Mouse (Mus musculus) liver, postnatal 0 days (tissue): ENCODE results near the gene Castor1. TPM values are rescaled to one million over a fixed set of nuclear protein-coding genes. Genes with fewer than 3 reads are reported as not detected.
A peak's percentile ranks its signal among the peaks of the same experiment; 100 is the strongest.

Experiments
- ATAC-seq: fragments of 200-750 bp; cut with Nextera tagmentation; 2 replicates; pipeline ENCODE4 v1.8.0; 2017; ENCODE audit warnings: mild to moderate bottlenecking, moderate library complexity
- DNase-seq: peaks from one replicate; pipeline ENCODE4 v3.0.0-alpha.2; 2016
- H3K27ac ChIP-seq: fragments of 300-500 bp; sonication (generic); 2 replicates; pipeline ENCODE4 v1.5.1; 2014; ENCODE audit warnings: antibody characterized with exemption, moderate library complexity, mild to moderate bottlenecking, low read depth
- H3K27me3 ChIP-seq: fragments of 300-500 bp; sonication (generic); 2 replicates; pipeline ENCODE4 v1.6.1; 2014; ENCODE audit warnings: low read length, control low read depth, mixed read lengths; ENCODE audit not compliant: insufficient read depth
- H3K36me3 ChIP-seq: fragments of 300-500 bp; sonication (generic); replicated peaks from 2 replicates; pipeline ENCODE4 v1.6.1; 2014; ENCODE audit warnings: mild to moderate bottlenecking, control low read depth, low read length, moderate library complexity, mixed read lengths; ENCODE audit not compliant: insufficient read depth
- H3K4me1 ChIP-seq: fragments of 300-500 bp; sonication (generic); 2 replicates; pipeline ENCODE4 v1.6.1; 2014; ENCODE audit warnings: antibody characterized with exemption, mild to moderate bottlenecking, control low read depth; ENCODE audit not compliant: insufficient read depth
- H3K4me2 ChIP-seq: fragments of 300-500 bp; sonication (generic); 2 replicates; pipeline ENCODE4 v1.6.1; 2014; ENCODE audit warnings: low read depth, mild to moderate bottlenecking, low read length, moderate library complexity, mixed read lengths
- H3K4me3 ChIP-seq: fragments of 300-500 bp; sonication (generic); 2 replicates; pipeline ENCODE4 v1.5.1; 2014; ENCODE audit warnings: low read depth, low read length
- H3K9ac ChIP-seq: fragments of 300-500 bp; sonication (generic); replicated peaks from 2 replicates; pipeline ENCODE4 v1.6.1; 2014; ENCODE audit warnings: mild to moderate bottlenecking, moderate library complexity
- H3K9me3 ChIP-seq: fragments of 300-500 bp; sonication (generic); 2 replicates; pipeline ENCODE4 v1.6.1; 2016; ENCODE audit warnings: mild to moderate bottlenecking, control low read depth, low read length, mixed read lengths
- CTCF ChIP-seq: sonication (generic); IDR thresholded peaks from 2 replicates; pipeline ENCODE4 v1.5.1; 2016; ENCODE audit warnings: antibody characterized with exemption, low read depth
- EP300 ChIP-seq: IDR thresholded peaks from 2 replicates; pipeline ENCODE4 v1.6.1; 2016; ENCODE audit warnings: antibody characterized with exemption, low read depth, mild to moderate bottlenecking
- WGBS: fragments of 180-500 bp; shearing (Covaris S2); extraction: QIAGEN DNeasy Blood & Tissue Kit; methylation state at CpG from one replicate; pipeline ENCODE4 v1.1.7; 2014; ENCODE audit not compliant: insufficient replicate concordance; 5-methylcytosine and 5-hydroxymethylcytosine counted together
- polyA plus RNA-seq: library from polyadenylated mRNA; unstranded; fragments of >200 nt; fragmentation: Nextera tagmentation; extraction: Ambion mirVana; gene quantifications from 2 replicates; pipeline ENCODE4 v1.2.1, GENCODE M21; 2015

Gene Castor1
- polyA plus RNA-seq, 1 experiment from 2014 or later, result 2.0 TPM

- peak overlapping the region; percentile 78 for H3K4me2 ChIP-seq
- peaks cover 43% of the 10 kb centered on the region for H3K27me3 ChIP-seq
- WGBS, result 4% methylated on average over 12 of the region's 13 CpGs
- no peak overlapping the region for H3K27ac ChIP-seq
- H3K36me3 ChIP-seq, result no peaks in the 10 kb centered on the region
- peak overlapping the region; percentile 54 for H3K4me3 ChIP-seq
- H3K9ac ChIP-seq, result no peak overlapping the region
- DNase-seq (no peak), ATAC-seq (no peak)
- peaks cover 12% of the 10 kb centered on the region; the same call in 1 of the 2 replicates for H3K4me1 ChIP-seq
- TF ChIP-seq CTCF (no peak), EP300 (no peak)
- H3K9me3 ChIP-seq, result no peaks in the 10 kb centered on the region
Measured at GRCm38 (mm10) chr11:4267202-4267578, 49.2 kb downstream of the Castor1 start.

GRCm38 (mm10) chr11:4268500-4268899, 50.5 kb downstream of the Castor1 start:
- Histone ChIP-seq H3K4me1 (peaks cover 9% of the 10 kb centered on the region; the same call in 1 of the 2 replicates), H3K4me2 (no peak overlapping the region), H3K9ac (no peak overlapping the region), H3K9me3 (no peaks in the 10 kb centered on the region), H3K4me3 (no peak overlapping the region), H3K27me3 (peaks cover 46% of the 10 kb centered on the region), H3K27ac (no peak overlapping the region), H3K36me3 (no peaks in the 10 kb centered on the region)
- 68% methylated on average over 6 of the region's 6 CpGs for WGBS
- ATAC-seq (no peak), DNase-seq (no peak)
- no peak for TF ChIP-seq CTCF
- TF ChIP-seq EP300, result no peak

GRCm38 (mm10) chr11:4270744-4271459, 52.9 kb downstream of the Castor1 start:
- H3K27ac ChIP-seq, result no peak overlapping the region
- peaks cover 34% of the 10 kb centered on the region for H3K27me3 ChIP-seq
- no peak for DNase-seq

GRCm38 (mm10) chr11:4271544-4271943, 53.5 kb downstream of the Castor1 start:
- 78% methylated on average over 11 of the region's 11 CpGs for WGBS
- Histone ChIP-seq H3K27ac (no peak overlapping the region), H3K4me1 (peaks cover 5% of the 10 kb centered on the region; the same call in 1 of the 2 replicates), H3K36me3 (no peaks in the 10 kb centered on the region), H3K4me2 (no peak overlapping the region), H3K9me3 (no peaks in the 10 kb centered on the region), H3K4me3 (no peak overlapping the region), H3K27me3 (peaks cover 29% of the 10 kb centered on the region), H3K9ac (no peak overlapping the region)
- DNase-seq, result no peak
- ATAC-seq, result no peak
- no peak for TF ChIP-seq EP300
- no peak for TF ChIP-seq CTCF

More at GRCm38 (mm10) chr11:4270744-4271459, 52.9 kb downstream of the Castor1 start:
- H3K9me3 ChIP-seq, result no peaks in the 10 kb centered on the region
- TF ChIP-seq EP300 (no peak), CTCF (peak; percentile 52)
- 37% methylated on average over 19 of the region's 20 CpGs for WGBS
- no peak overlapping the region for H3K9ac ChIP-seq
- no peaks in the 10 kb centered on the region for H3K36me3 ChIP-seq
- no peak overlapping the region for H3K4me3 ChIP-seq
- peak overlapping the region; percentile 11; the same call in 1 of the 2 replicates for H3K4me2 ChIP-seq
- no peak for ATAC-seq
- peaks cover 7% of the 10 kb centered on the region; the same call in 1 of the 2 replicates for H3K4me1 ChIP-seq

Other genes starting within 250 kb of the Castor1 start
- not detected in 2 replicates for gene 4930556J24Rik, start 241.4 kb upstream of the Castor1 start, polyA plus RNA-seq
- gene Gal3st1, start 234.6 kb upstream of the Castor1 start, polyA plus RNA-seq, result 7.5 and 8.5 TPM in 2 replicates
- gene Sec14l4, start 186.8 kb upstream of the Castor1 start, polyA plus RNA-seq, result 10.9 and 12.1 TPM in 2 replicates
- 0.11 TPM in 1 of 2 replicates, not detected in the other for gene Sec14l3, start 153.4 kb upstream of the Castor1 start, polyA plus RNA-seq
- 17.7 and 21.1 TPM in 2 replicates for gene Mtfp1, start 122.8 kb upstream of the Castor1 start, polyA plus RNA-seq
- gene Sec14l2, start 94.8 kb upstream of the Castor1 start, polyA plus RNA-seq, result 48.0 and 54.2 TPM in 2 replicates
- gene Rnf215, start 83.0 kb upstream of the Castor1 start, polyA plus RNA-seq, result 6.4 and 6.8 TPM in 2 replicates
- gene Ccdc157, start 57.9 kb upstream of the Castor1 start, polyA plus RNA-seq, result 0.36 and 0.52 TPM in 2 replicates
- gene Sf3a1, start 57.9 kb upstream of the Castor1 start, polyA plus RNA-seq, result 8.5 and 8.8 TPM in 2 replicates
- 5.6 and 7.0 TPM in 2 replicates for gene Tbc1d10a, start 31.4 kb upstream of the Castor1 start, polyA plus RNA-seq
- gene Osm, start 18.2 kb downstream of the Castor1 start, polyA plus RNA-seq, result 0.58 and 1.3 TPM in 2 replicates
- gene Lif, start 39.3 kb downstream of the Castor1 start, polyA plus RNA-seq, result not detected in 2 replicates
- gene Hormad2, start 222.9 kb downstream of the Castor1 start, polyA plus RNA-seq, result 0.24 and 0.29 TPM in 2 replicates